Mouse (Mus musculus): ENCODE data around the gene Atg4c. TPM values are rescaled to one million over a fixed set of nuclear protein-coding genes. Genes with fewer than 3 reads are reported as not detected.

Gene Atg4c
- total and polyA plus RNA-seq, 3 experiments = not detected

- in situ Hi-C loops (cut with MboI; ENCODE audit: low pct_ligation_motif_present, low pct_unique_long_range_greater_than_20kb, low sequenced_read_pairs) = no loop called here
Observed at GRCm38 (mm10) chr4:99177255-99177654, 16.5 kb upstream of the Atg4c start.

GRCm38 (mm10) chr4:99178851-99179250 is 14.9 kb upstream of the Atg4c start:
- H3K27me3 ChIP-seq (replicated peaks) = no peaks in the 10 kb centered on the region
- in situ Hi-C loops (cut with MboI; ENCODE audit: low pct_ligation_motif_present, low pct_unique_long_range_greater_than_20kb, low sequenced_read_pairs) (no loop called here), dilution Hi-C loops (cut with MboI; ENCODE audit: extremely low pct_ligation_motif_present, extremely low pct_unique_long_range_greater_than_20kb, low sequenced_read_pairs) (no loop called here)
- H3K4me2 ChIP-seq (ENCODE audit: insufficient read depth, low read depth, poor library complexity, severe bottlenecking) = no peak overlapping the region
- TF ChIP-seq MEF2A (IDR thresholded peaks at IDR 0.05; ENCODE audit: borderline replicate concordance, low read depth, low read length) (no peak), JUND (conservative IDR thresholded peaks at IDR 0.05; ENCODE audit: low read depth, low read length) (no peak), GABPA (IDR thresholded peaks at IDR 0.05; ENCODE audit: insufficient replicate concordance, low read depth, low read length) (no peak), ELF1 (IDR thresholded peaks at IDR 0.05; ENCODE audit: low read depth, low read length) (no peak), ETS1 (conservative IDR thresholded peaks at IDR 0.05; ENCODE audit: low read depth, low read length) (no peak), IRF4 (IDR thresholded peaks at IDR 0.05; ENCODE audit: low read depth, low read length) (no peak), BHLHE40 (IDR thresholded peaks at IDR 0.05; ENCODE audit: low read depth, low read length) (no peak), NRF1 (IDR thresholded peaks at IDR 0.05; ENCODE audit: low read depth, low read length) (no peak), HCFC1 (IDR thresholded peaks at IDR 0.05; ENCODE audit: low read depth, low read length) (no peak), JUN (IDR thresholded peaks at IDR 0.05; ENCODE audit: insufficient read depth, low read depth, low read length) (no peak), CHD1 (IDR thresholded peaks at IDR 0.05; ENCODE audit: low read depth, low read length) (no peak), MYC (IDR thresholded peaks at IDR 0.05; ENCODE audit: low read depth, low read length) (no peak), POLR2A (IDR thresholded peaks at IDR 0.05; ENCODE audit: low read depth, low read length) (no peak), ZC3H11A (IDR thresholded peaks at IDR 0.05; ENCODE audit: low read depth, low read length) (no peak), CHD2 (IDR thresholded peaks at IDR 0.05; ENCODE audit: low read length) (no peak), USF1 (IDR thresholded peaks at IDR 0.05; ENCODE audit: low read depth, low read length) (no peak), CTCF (conservative IDR thresholded peaks at IDR 0.05 in 1 of 2, IDR thresholded peaks at IDR 0.05 in 1 of 2; ENCODE audit: low read depth in 2 of 2, low read length in 2 of 2) (no peak), SIN3A (IDR thresholded peaks at IDR 0.05; ENCODE audit: low read length) (no peak)
- H3K4me3 ChIP-seq (replicated peaks in 1 of 3; ENCODE audit: low read depth in 2 of 3, low read length in 2 of 3, poor library complexity in 1 of 3) = no peak overlapping the region
- no peaks in the 10 kb centered on the region for H3K79me2 ChIP-seq (replicated peaks; ENCODE audit: control insufficient read depth, extremely low read depth, insufficient read depth, poor library complexity, severe bottlenecking)
- no peak overlapping the region for H3K9ac ChIP-seq (ENCODE audit: insufficient read depth, low read depth)
- DNase-seq (ENCODE audit: extremely low read depth) = no peak
- no peaks in the 10 kb centered on the region for H3K36me3 ChIP-seq (replicated peaks in 1 of 2; ENCODE audit: control insufficient read depth in 1 of 2, insufficient read depth in 1 of 2, low read length in 1 of 2)
- peaks cover 33% of the 10 kb centered on the region for H3K9me3 ChIP-seq (replicated peaks; ENCODE audit: low read length)
- no peak overlapping the region for H3K27ac ChIP-seq (ENCODE audit: insufficient read depth, low read depth)
- H3K4me1 ChIP-seq (ENCODE audit: control insufficient read depth in 1 of 2, insufficient read depth in 2 of 2) = no peaks in the 10 kb centered on the region

More at GRCm38 (mm10) chr4:99177255-99177654, 16.5 kb upstream of the Atg4c start:
- Histone ChIP-seq H3K4me3 (replicated peaks in 1 of 3; ENCODE audit: low read depth in 2 of 3, low read length in 2 of 3, poor library complexity in 1 of 3) (no peak overlapping the region), H3K27me3 (replicated peaks) (no peaks in the 10 kb centered on the region), H3K27ac (ENCODE audit: insufficient read depth, low read depth) (no peak overlapping the region), H3K9me3 (replicated peaks; ENCODE audit: low read length) (peaks cover 30% of the 10 kb centered on the region), H3K79me2 (replicated peaks; ENCODE audit: control insufficient read depth, extremely low read depth, insufficient read depth, poor library complexity, severe bottlenecking) (no peaks in the 10 kb centered on the region), H3K4me2 (ENCODE audit: insufficient read depth, low read depth, poor library complexity, severe bottlenecking) (no peak overlapping the region), H3K36me3 (replicated peaks in 1 of 2; ENCODE audit: control insufficient read depth in 1 of 2, insufficient read depth in 1 of 2, low read length in 1 of 2) (no peaks in the 10 kb centered on the region), H3K4me1 (ENCODE audit: control insufficient read depth in 1 of 2, insufficient read depth in 2 of 2) (no peaks in the 10 kb centered on the region), H3K9ac (ENCODE audit: insufficient read depth, low read depth) (no peak overlapping the region)
- DNase-seq (ENCODE audit: extremely low read depth) = no peak
- dilution Hi-C loops (cut with MboI; ENCODE audit: extremely low pct_ligation_motif_present, extremely low pct_unique_long_range_greater_than_20kb, low sequenced_read_pairs) = no loop called here
- TF ChIP-seq NRF1 (IDR thresholded peaks at IDR 0.05; ENCODE audit: low read depth, low read length) (no peak), SIN3A (IDR thresholded peaks at IDR 0.05; ENCODE audit: low read length) (no peak), ZC3H11A (IDR thresholded peaks at IDR 0.05; ENCODE audit: low read depth, low read length) (no peak), KAT2A (IDR thresholded peaks at IDR 0.05; ENCODE audit: insufficient replicate concordance, low read length) (no peak), MAFK (IDR thresholded peaks at IDR 0.05; ENCODE audit: insufficient replicate concordance, low read length) (no peak), E2F4 (IDR thresholded peaks at IDR 0.05; ENCODE audit: insufficient replicate concordance, low read depth, low read length) (no peak), MAX (IDR thresholded peaks at IDR 0.05; ENCODE audit: low read length) (no peak), ZKSCAN1 (IDR thresholded peaks at IDR 0.05; ENCODE audit: borderline replicate concordance, low read depth, low read length) (no peak), ZMIZ1 (IDR thresholded peaks at IDR 0.05; ENCODE audit: low read depth, low read length) (no peak), SMC3 (IDR thresholded peaks at IDR 0.05; ENCODE audit: low read depth, low read length) (no peak)
